Mouse (Mus musculus): ENCODE data around the gene Nek6. TPM values are rescaled to one million over a fixed set of nuclear protein-coding genes. Genes with fewer than 3 reads are reported as not detected.
A peak's percentile ranks its signal among the peaks of the same experiment; 100 is the strongest.

Nek6 gene
- polyA plus RNA-seq, 1 experiment, result 15.0 TPM

DNA sequence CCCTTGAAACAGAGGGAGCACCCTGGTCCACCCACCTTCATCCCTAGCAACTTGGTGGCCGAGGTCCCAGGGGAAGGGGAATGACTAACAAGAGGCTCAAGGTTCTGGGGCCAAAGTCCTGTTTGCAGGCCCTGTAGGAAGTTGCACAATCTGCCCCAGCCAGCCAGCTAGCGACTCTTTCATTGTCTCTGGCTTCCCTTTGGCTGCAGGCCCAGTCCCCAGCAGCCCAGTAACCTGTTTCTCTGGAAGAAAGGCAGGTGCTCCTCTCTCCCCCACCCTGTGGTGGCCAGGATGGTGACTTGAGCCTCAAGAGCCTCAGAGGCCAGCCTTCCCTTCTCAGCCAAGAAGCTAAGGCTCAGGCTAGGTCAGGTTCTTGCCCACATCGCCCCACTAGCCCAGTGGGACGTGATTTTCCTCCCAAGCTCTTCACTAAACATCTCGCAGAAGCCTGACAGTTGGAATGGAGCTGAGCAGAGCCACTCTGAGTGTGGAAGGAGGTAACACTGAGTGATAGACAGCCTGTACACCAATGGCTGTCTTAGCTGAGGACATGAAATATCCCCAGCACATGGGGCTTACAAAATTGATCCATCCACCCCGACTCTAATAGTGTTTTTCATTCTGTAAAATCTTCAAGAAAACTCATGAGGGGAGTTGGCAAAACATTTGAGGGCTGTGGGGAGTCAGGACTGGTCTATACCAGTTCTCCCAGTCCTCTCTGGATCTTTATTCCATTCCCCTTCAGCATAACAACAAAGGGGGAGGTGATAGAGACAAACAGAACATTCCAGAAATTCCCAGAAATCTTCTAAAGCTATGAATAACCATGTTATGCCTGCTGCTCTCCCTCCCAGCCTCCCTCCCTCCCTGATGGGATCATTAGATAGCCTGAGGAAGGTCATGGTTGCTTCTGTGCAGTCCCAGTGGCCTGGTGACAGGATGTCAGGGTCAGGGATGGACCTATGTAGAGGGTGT, 25.2 kb upstream of the Nek6 start:
- Histone ChIP-seq H3K4me1 (ENCODE audit: control insufficient read depth, insufficient read depth, low read length) (peaks cover 7% of the 10 kb centered on the region), H3K4me3 (ENCODE audit: insufficient read depth, low read depth, low read length) (no peak overlapping the region), H3K27me3 (replicated peaks; ENCODE audit: control insufficient read depth, insufficient read depth, low read length) (no peaks in the 10 kb centered on the region), H3K36me3 (ENCODE audit: control insufficient read depth, insufficient read depth, low read length) (no peaks in the 10 kb centered on the region), H3K27ac (ENCODE audit: insufficient read depth, low read depth, low read length) (peak overlapping the region; percentile 1; the same call in 1 of the 2 replicates)
- WGBS, result 40% methylated on average over 6 of the region's 6 CpGs
- peak; percentile 98 for DNase-seq
- TF ChIP-seq POLR2A (IDR thresholded peaks at IDR 0.05; ENCODE audit: low read depth, low read length), result no peak
- no peak for TF ChIP-seq CTCF (conservative IDR thresholded peaks at IDR 0.05; ENCODE audit: insufficient read depth, insufficient read length, low read depth, low read length)

DNA sequence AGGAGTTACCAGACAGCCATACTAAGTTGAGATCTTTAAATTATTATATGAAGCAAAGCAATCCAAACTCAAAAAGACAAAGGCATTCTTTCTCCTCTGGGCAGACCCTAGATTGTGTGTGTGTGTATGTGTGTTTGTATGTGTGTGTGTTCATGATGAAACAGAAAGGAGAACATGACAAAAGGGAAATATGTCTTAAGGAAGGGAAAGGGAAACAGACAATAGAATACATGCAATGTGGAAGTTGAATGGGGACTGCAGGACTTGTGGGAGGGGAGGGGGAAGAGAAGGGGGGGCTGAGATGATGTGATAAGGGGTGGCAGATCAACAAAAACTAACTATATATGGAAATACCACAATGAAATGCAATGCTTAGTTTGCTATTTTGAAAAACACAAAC, 13.8 kb upstream of the Nek6 start:
- H3K27me3 ChIP-seq (replicated peaks; ENCODE audit: control insufficient read depth, insufficient read depth, low read length), result no peaks in the 10 kb centered on the region
- TF ChIP-seq POLR2A (IDR thresholded peaks at IDR 0.05; ENCODE audit: low read depth, low read length) (no peak), CTCF (conservative IDR thresholded peaks at IDR 0.05; ENCODE audit: insufficient read depth, insufficient read length, low read depth, low read length) (no peak)
- H3K4me1 ChIP-seq (ENCODE audit: control insufficient read depth, insufficient read depth, low read length), result no peaks in the 10 kb centered on the region
- H3K27ac ChIP-seq (ENCODE audit: insufficient read depth, low read depth, low read length), result no peak overlapping the region
- H3K4me3 ChIP-seq (ENCODE audit: insufficient read depth, low read depth, low read length), result no peak overlapping the region
- no peak for DNase-seq
- H3K36me3 ChIP-seq (ENCODE audit: control insufficient read depth, insufficient read depth, low read length), result no peaks in the 10 kb centered on the region

DNA sequence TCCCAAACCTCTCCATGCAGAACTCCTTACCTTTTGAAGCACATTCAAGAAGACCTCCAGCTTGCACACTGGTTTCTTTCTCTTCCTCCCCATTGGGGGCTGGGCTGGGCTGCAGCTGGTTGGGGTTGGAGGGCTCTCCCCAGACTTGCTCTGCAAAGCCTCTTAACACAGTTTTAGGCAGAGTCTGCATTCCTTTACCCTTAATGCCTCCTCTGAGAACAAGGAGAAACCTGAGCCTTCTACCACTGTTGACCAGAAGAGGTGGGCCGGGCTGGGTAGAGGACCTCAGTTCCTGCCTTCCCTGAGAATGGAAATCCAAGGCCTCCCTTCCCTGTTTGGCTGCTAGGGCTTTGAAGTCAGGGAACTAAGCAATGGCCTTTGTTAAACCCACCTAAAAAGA, 9.8 kb upstream of the Nek6 start:
- no peaks in the 10 kb centered on the region for H3K27me3 ChIP-seq (replicated peaks; ENCODE audit: control insufficient read depth, insufficient read depth, low read length)
- no peak for DNase-seq
- TF ChIP-seq CTCF (conservative IDR thresholded peaks at IDR 0.05; ENCODE audit: insufficient read depth, insufficient read length, low read depth, low read length), result no peak
- TF ChIP-seq POLR2A (IDR thresholded peaks at IDR 0.05; ENCODE audit: low read depth, low read length), result no peak
- 61% methylated on average over 1 of the region's 1 CpGs for WGBS
- no peak overlapping the region for H3K4me3 ChIP-seq (ENCODE audit: insufficient read depth, low read depth, low read length)
- H3K4me1 ChIP-seq (ENCODE audit: control insufficient read depth, insufficient read depth, low read length), result no peaks in the 10 kb centered on the region
- no peak overlapping the region for H3K27ac ChIP-seq (ENCODE audit: insufficient read depth, low read depth, low read length)
- H3K36me3 ChIP-seq (ENCODE audit: control insufficient read depth, insufficient read depth, low read length), result no peaks in the 10 kb centered on the region

DNA sequence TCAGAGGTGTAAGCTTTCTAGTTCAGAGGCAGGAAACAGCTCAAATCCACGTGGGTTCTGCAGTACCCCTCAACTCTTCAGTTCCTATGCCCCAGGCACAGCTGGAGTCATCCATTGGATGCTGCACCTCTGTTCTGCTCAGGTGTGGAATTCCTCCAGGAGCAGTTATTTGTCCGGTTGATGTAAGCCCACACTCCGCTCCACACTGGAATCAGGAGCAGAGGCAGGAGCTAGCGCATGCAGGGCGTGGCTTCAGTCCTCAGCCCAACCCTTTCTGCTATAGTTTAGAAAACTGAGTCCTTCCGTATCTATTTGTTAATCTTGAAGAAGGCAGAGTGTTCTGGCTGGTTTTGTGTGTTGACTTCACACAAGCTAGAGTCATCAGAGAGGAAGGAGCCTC, 9.3 kb upstream of the Nek6 start:
- Histone ChIP-seq H3K4me1 (ENCODE audit: control insufficient read depth, insufficient read depth, low read length) (no peaks in the 10 kb centered on the region), H3K27ac (ENCODE audit: insufficient read depth, low read depth, low read length) (no peak overlapping the region), H3K36me3 (ENCODE audit: control insufficient read depth, insufficient read depth, low read length) (no peaks in the 10 kb centered on the region), H3K4me3 (ENCODE audit: insufficient read depth, low read depth, low read length) (no peak overlapping the region), H3K27me3 (replicated peaks; ENCODE audit: control insufficient read depth, insufficient read depth, low read length) (no peaks in the 10 kb centered on the region)
- TF ChIP-seq CTCF (conservative IDR thresholded peaks at IDR 0.05; ENCODE audit: insufficient read depth, insufficient read length, low read depth, low read length), result no peak
- TF ChIP-seq POLR2A (IDR thresholded peaks at IDR 0.05; ENCODE audit: low read depth, low read length), result no peak
- 74% methylated on average over 6 of the region's 6 CpGs for WGBS
- DNase-seq, result no peak

DNA sequence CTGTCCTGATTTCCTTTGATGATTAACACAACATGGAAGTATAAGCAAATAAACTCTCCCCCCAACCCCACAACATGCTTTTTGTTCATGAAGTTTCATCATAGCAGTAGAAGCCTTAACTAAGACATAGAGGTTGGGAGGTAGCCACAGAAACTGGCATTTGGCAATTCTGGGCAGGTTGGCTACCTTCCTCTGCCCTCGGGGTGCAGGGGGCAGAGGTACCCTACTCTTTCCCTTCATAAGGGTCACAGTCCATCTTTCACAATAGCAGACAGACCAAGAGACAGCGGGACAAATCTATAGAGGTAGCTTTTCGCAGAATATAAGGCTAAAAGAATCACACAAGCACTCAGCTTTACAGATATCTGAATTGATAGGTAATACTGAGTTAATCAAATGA, 8.7 kb upstream of the Nek6 start:
- Histone ChIP-seq H3K27ac (ENCODE audit: insufficient read depth, low read depth, low read length) (no peak overlapping the region), H3K4me3 (ENCODE audit: insufficient read depth, low read depth, low read length) (no peak overlapping the region), H3K4me1 (ENCODE audit: control insufficient read depth, insufficient read depth, low read length) (no peaks in the 10 kb centered on the region), H3K36me3 (ENCODE audit: control insufficient read depth, insufficient read depth, low read length) (no peaks in the 10 kb centered on the region), H3K27me3 (replicated peaks; ENCODE audit: control insufficient read depth, insufficient read depth, low read length) (no peaks in the 10 kb centered on the region)
- 92% methylated on average over 3 of the region's 3 CpGs for WGBS
- TF ChIP-seq CTCF (conservative IDR thresholded peaks at IDR 0.05; ENCODE audit: insufficient read depth, insufficient read length, low read depth, low read length), result no peak
- no peak for TF ChIP-seq POLR2A (IDR thresholded peaks at IDR 0.05; ENCODE audit: low read depth, low read length)
- no peak for DNase-seq

DNA sequence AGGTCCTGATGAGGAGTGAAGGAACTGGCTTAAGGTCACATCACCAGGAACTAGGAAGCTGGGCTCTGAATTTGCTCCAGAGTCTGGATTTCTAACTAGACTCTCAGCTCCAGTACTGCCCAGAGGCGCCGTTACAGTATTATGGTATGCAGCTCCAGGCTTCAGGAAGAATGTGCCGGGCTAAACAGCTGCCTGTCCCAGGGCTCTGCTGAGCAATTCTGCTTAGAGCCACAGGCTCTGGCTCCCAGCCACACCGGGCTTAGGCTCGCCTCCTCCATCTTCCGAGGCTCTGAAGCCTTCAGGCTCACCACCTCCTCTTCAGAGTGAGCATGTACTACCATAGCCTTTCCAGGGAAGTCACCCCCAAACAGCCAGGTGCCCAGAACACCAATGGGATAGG, 7.1 kb upstream of the Nek6 start:
- H3K36me3 ChIP-seq (ENCODE audit: control insufficient read depth, insufficient read depth, low read length), result no peaks in the 10 kb centered on the region
- WGBS, result 56% methylated on average over 6 of the region's 6 CpGs
- no peak overlapping the region for H3K4me3 ChIP-seq (ENCODE audit: insufficient read depth, low read depth, low read length)
- no peaks in the 10 kb centered on the region for H3K27me3 ChIP-seq (replicated peaks; ENCODE audit: control insufficient read depth, insufficient read depth, low read length)
- H3K27ac ChIP-seq (ENCODE audit: insufficient read depth, low read depth, low read length), result no peak overlapping the region
- DNase-seq, result no peak
- no peaks in the 10 kb centered on the region for H3K4me1 ChIP-seq (ENCODE audit: control insufficient read depth, insufficient read depth, low read length)
- TF ChIP-seq POLR2A (IDR thresholded peaks at IDR 0.05; ENCODE audit: low read depth, low read length) (no peak), CTCF (conservative IDR thresholded peaks at IDR 0.05; ENCODE audit: insufficient read depth, insufficient read length, low read depth, low read length) (no peak)

DNA sequence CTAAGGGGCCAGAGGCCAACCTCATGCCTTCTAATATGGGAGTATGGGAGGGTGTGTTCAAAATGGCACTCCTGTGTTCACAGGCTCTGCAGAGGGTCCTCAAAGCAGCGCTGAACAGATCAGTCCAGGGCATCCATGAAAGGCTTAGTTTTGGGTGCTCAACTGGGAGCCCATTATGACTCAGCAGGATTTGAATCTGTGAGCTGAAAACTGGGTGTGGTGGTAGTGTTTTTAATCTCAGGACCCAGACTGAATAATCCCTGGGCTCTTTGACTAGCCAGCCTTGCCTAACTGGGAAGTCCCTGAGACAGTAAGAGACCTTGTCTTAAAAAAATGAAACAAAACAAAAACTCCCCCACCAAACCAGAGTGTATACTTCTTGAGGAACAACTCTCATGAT, 4.3 kb upstream of the Nek6 start:
- no peak overlapping the region for H3K27ac ChIP-seq (ENCODE audit: insufficient read depth, low read depth, low read length)
- no peak overlapping the region for H3K4me3 ChIP-seq (ENCODE audit: insufficient read depth, low read depth, low read length)
- no peak for DNase-seq
- TF ChIP-seq POLR2A (IDR thresholded peaks at IDR 0.05; ENCODE audit: low read depth, low read length) (no peak), CTCF (conservative IDR thresholded peaks at IDR 0.05; ENCODE audit: insufficient read depth, insufficient read length, low read depth, low read length) (no peak)
- 92% methylated on average over 1 of the region's 1 CpGs for WGBS
- H3K27me3 ChIP-seq (replicated peaks; ENCODE audit: control insufficient read depth, insufficient read depth, low read length), result no peaks in the 10 kb centered on the region
- H3K4me1 ChIP-seq (ENCODE audit: control insufficient read depth, insufficient read depth, low read length), result peaks cover 3% of the 10 kb centered on the region
- H3K36me3 ChIP-seq (ENCODE audit: control insufficient read depth, insufficient read depth, low read length), result no peaks in the 10 kb centered on the region
